17 mouse cellular contexts compared by ENCODE assay signal in genomic region chr11:90047271-90047670, GRCm38 (mm10).
"Had no signal": no experiment of that assay in that cellular context is flagged by ENCODE, and none has a peak within 500 bp of the region (broad histone marks: within the 10 kb centered on the region; RNA-seq: fewer than 3 reads in every experiment).

No protein-coding gene starts in this region.

- DNase-seq: retina, postnatal 1 day; right cerebral cortex, adult 18-20 months; right cerebral cortex, postnatal 14 days; right cerebral cortex, postnatal 25 days; right cerebral cortex, postnatal 4 days; spleen, adult 18-20 months; thymus, adult 18-20 months; thymus, adult 2 months; thymus, postnatal 14 days; thymus, postnatal 25 days; thymus, postnatal 36 days; thymus, postnatal 4 days had no signal

- H3K4me3 ChIP-seq: neural tube, embryonic 12.5 days; neural tube, embryonic 13.5 days; neural tube, embryonic 15.5 days; stomach, embryonic 15.5 days had no signal

- H3K36me3 ChIP-seq: neural tube, embryonic 12.5 days; neural tube, embryonic 13.5 days; neural tube, embryonic 15.5 days; stomach, embryonic 15.5 days had no signal

- H3K27me3 ChIP-seq: neural tube, embryonic 12.5 days; neural tube, embryonic 13.5 days; neural tube, embryonic 15.5 days; stomach, embryonic 15.5 days had no signal

- H3K4me1 ChIP-seq: neural tube, embryonic 12.5 days; neural tube, embryonic 13.5 days; neural tube, embryonic 15.5 days; stomach, embryonic 15.5 days had no signal

- H3K9ac ChIP-seq: neural tube, embryonic 12.5 days; neural tube, embryonic 13.5 days; neural tube, embryonic 15.5 days; stomach, embryonic 15.5 days had no signal

- H3K27ac ChIP-seq: neural tube, embryonic 12.5 days; neural tube, embryonic 13.5 days; neural tube, embryonic 15.5 days; stomach, embryonic 15.5 days; stomach, postnatal 0 days had no signal
